Mouse (Mus musculus): ENCODE data around the gene Defb28.

Gene Defb28

GRCm38 (mm10) chr2:152569038-152569437 lies 51.0 kb downstream of the Defb28 start, which contains the start of gene Gm17416:
TSS of gene Gm17416 (plus strand) at chr2:152569338.
- DNase-seq (ENCODE audit: low read depth, low spot score): no peak

GRCm38 (mm10) chr2:152569881-152570280 lies 51.8 kb downstream of the Defb28 start:
- no peak for DNase-seq (ENCODE audit: low read depth, low spot score)

- no peak for DNase-seq (ENCODE audit: low read depth, low spot score)
These were observed 52.3 kb downstream of the Defb28 start for GRCm38 (mm10) chr2:152570313-152570712.
